Mouse (Mus musculus) CH12.LX (cell line): ENCODE data around the gene Pipox. TPM values are rescaled to one million over a fixed set of nuclear protein-coding genes. Genes with fewer than 3 reads are reported as not detected.

ENCODE experiments used
- DNase-seq: peaks from one replicate; pipeline ENCODE4 v3.0.0-alpha.2; 2013; ENCODE audit errors: extremely low read depth
- H3K27ac ChIP-seq: 2 replicates; pipeline ENCODE4 v1.5.1; 2012; ENCODE audit warnings: low read depth, mild to moderate bottlenecking, control low read depth, moderate library complexity; ENCODE audit not compliant: insufficient read depth
- H3K27me3 ChIP-seq: replicated peaks from 2 replicates; pipeline ENCODE3; 2012; ENCODE audit warnings: inconsistent platforms
- H3K36me3 ChIP-seq, 2 experiments: replicated peaks in 1 of 2; 2 replicates each; pipeline versions ENCODE3 to v1.6.1; 2012; ENCODE audit warnings: inconsistent platforms in 1 of 2, low read length in 1 of 2, mild to moderate bottlenecking in 1 of 2, mixed read lengths in 1 of 2, moderate library complexity in 1 of 2; ENCODE audit not compliant: control insufficient read depth in 1 of 2, insufficient read depth in 1 of 2
- H3K4me1 ChIP-seq, 2 experiments: 2 replicates each; pipeline ENCODE4 v1.6.1; 2012; ENCODE audit warnings: inconsistent platforms in 1 of 2, moderate library complexity in 1 of 2; ENCODE audit not compliant: insufficient read depth in 2 of 2, control insufficient read depth in 1 of 2
- H3K4me2 ChIP-seq: 2 replicates; pipeline ENCODE4 v1.6.1; 2012; ENCODE audit warnings: low read depth, mild to moderate bottlenecking, control low read depth; ENCODE audit not compliant: poor library complexity, insufficient read depth, severe bottlenecking
- H3K4me3 ChIP-seq, 3 experiments: fragments of 150-350 bp in 1 of 3; sonication (generic) in 1 of 3; replicated peaks in 1 of 3; 2 replicates each; pipeline versions ENCODE3 to v1.5.1; 2011 to 2012; ENCODE audit warnings: low read depth in 2 of 3, low read length in 2 of 3, mild to moderate bottlenecking in 2 of 3, moderate library complexity in 2 of 3, control low read depth in 1 of 3, improper control_type of control experiment in 1 of 3, inconsistent platforms in 1 of 3, mixed read lengths in 1 of 3; ENCODE audit not compliant: poor library complexity in 1 of 3
- H3K79me2 ChIP-seq: replicated peaks from 2 replicates; pipeline ENCODE4 v1.6.1; 2012; ENCODE audit warnings: mild to moderate bottlenecking, moderate library complexity; ENCODE audit not compliant: control insufficient read depth, poor library complexity, insufficient read depth, severe bottlenecking; ENCODE audit errors: extremely low read depth
- H3K9ac ChIP-seq: 2 replicates; pipeline ENCODE4 v1.6.1; 2012; ENCODE audit warnings: low read depth, mild to moderate bottlenecking, control low read depth, moderate library complexity; ENCODE audit not compliant: insufficient read depth
- H3K9me3 ChIP-seq: replicated peaks from 2 replicates; pipeline ENCODE3; 2012; ENCODE audit warnings: low read length, inconsistent platforms, mixed read lengths
- CHD1 ChIP-seq: IDR thresholded peaks from 2 replicates; pipeline ENCODE4 v1.6.1; 2012; ENCODE audit warnings: low read depth, low read length, improper control_type of control experiment, inconsistent platforms
- CHD2 ChIP-seq: IDR thresholded peaks from 2 replicates; pipeline ENCODE4 v1.6.1; 2011; ENCODE audit warnings: low read length, improper control_type of control experiment
- ETS1 ChIP-seq: conservative IDR thresholded peaks from 2 replicates; pipeline ENCODE4 v1.6.1; 2012; ENCODE audit warnings: low read depth, mild to moderate bottlenecking, inconsistent platforms, low read length, improper control_type of control experiment, moderate library complexity
- GABPA ChIP-seq: IDR thresholded peaks from 2 replicates; pipeline ENCODE4 v1.6.1; 2012; ENCODE audit warnings: low read depth, low read length, improper control_type of control experiment, inconsistent platforms; ENCODE audit not compliant: insufficient replicate concordance
- HCFC1 ChIP-seq: IDR thresholded peaks from 2 replicates; pipeline ENCODE4 v1.6.1; 2012; ENCODE audit warnings: low read depth, mild to moderate bottlenecking, inconsistent platforms, low read length, improper control_type of control experiment
- IRF4 ChIP-seq: IDR thresholded peaks from 2 replicates; pipeline ENCODE4 v1.6.1; 2014; ENCODE audit warnings: low read depth, mild to moderate bottlenecking, inconsistent platforms, low read length, improper control_type of control experiment
- JUN ChIP-seq: IDR thresholded peaks from 2 replicates; pipeline ENCODE4 v1.6.1; 2011; ENCODE audit warnings: low read depth, mild to moderate bottlenecking, low read length, improper control_type of control experiment, moderate library complexity; ENCODE audit not compliant: insufficient read depth
- MXI1 ChIP-seq: IDR thresholded peaks from 2 replicates; pipeline ENCODE4 v1.6.1; 2011; ENCODE audit warnings: mild to moderate bottlenecking, low read depth, low read length, improper control_type of control experiment
- NRF1 ChIP-seq: IDR thresholded peaks from 2 replicates; pipeline ENCODE4 v1.6.1; 2014; ENCODE audit warnings: low read depth, mild to moderate bottlenecking, inconsistent platforms, low read length, improper control_type of control experiment, moderate library complexity
- RAD21 ChIP-seq: IDR thresholded peaks from 2 replicates; pipeline ENCODE4 v1.6.1; 2011; ENCODE audit warnings: low read depth, mild to moderate bottlenecking, low read length, improper control_type of control experiment, moderate library complexity
- SIN3A ChIP-seq: IDR thresholded peaks from 2 replicates; pipeline ENCODE4 v1.6.1; 2012; ENCODE audit warnings: low read length, improper control_type of control experiment, inconsistent platforms
- SMC3 ChIP-seq: IDR thresholded peaks from 2 replicates; pipeline ENCODE4 v1.6.1; 2011; ENCODE audit warnings: low read depth, low read length, improper control_type of control experiment
- UBTF ChIP-seq: IDR thresholded peaks from 2 replicates; pipeline ENCODE4 v1.6.1; 2012; ENCODE audit warnings: low read depth, mild to moderate bottlenecking, inconsistent platforms, low read length, improper control_type of control experiment, moderate library complexity
- ZC3H11A ChIP-seq: IDR thresholded peaks from 2 replicates; pipeline ENCODE4 v1.6.1; 2012; ENCODE audit warnings: low read depth, mild to moderate bottlenecking, inconsistent platforms, low read length, improper control_type of control experiment
- dilution Hi-C: fragments of 300-500 bp; cut with MboI; formaldehyde crosslinking; loops from 2 replicates; pipeline ENCODE4 v1.14.3; 2020; ENCODE audit warnings: low sequenced_read_pairs; ENCODE audit not compliant: extremely low pct_unique_long_range_greater_than_20kb, extremely low pct_ligation_motif_present
- in situ Hi-C: fragments of 300-500 bp; cut with MboI; formaldehyde crosslinking; loops from 3 replicates; pipeline ENCODE4 v1.14.3; 2019; ENCODE audit warnings: low sequenced_read_pairs, low pct_ligation_motif_present, low pct_unique_long_range_greater_than_20kb, mixed read lengths
- polyA plus RNA-seq: library from polyadenylated mRNA; unstranded; fragments of >175 nt; gene quantifications from 2 replicates; pipeline ENCODE4 v1.2.1, GENCODE M21; 2012; ENCODE audit warnings: low read depth; ENCODE audit not compliant: insufficient read length
- total RNA-seq, 2 experiments: library from RNA; depleted of rRNA; stranded (reverse); fragments of 300-350 nt in 1 of 2; fragments of >200 nt in 1 of 2; gene quantifications; 2 replicates each; pipeline ENCODE4 v1.2.3; 2012 to 2014

The Pipox gene
- total and polyA plus RNA-seq, 3 experiments = 0.13 to 0.36 (median 0.21) TPM

DNA sequence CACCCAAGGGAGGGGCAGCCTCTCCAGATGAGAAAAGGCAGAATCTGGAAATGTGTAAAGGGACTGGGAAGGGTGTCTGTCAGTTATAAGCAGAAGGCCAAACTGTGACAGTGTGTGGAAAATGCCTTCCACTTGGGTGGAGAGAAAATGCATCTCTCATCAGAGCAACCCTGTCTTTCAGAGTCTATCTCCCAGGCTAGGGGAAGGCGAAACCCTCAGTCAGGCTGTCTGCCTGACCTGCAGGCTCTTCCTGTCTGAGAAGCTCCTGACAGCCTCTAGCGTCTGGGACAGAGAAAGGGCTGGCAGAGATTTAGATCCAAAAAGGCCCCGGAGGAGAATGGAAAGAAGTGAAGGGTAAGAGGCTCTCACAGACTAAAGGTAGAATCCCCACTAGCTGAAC, 9.9 kb upstream of the Pipox start:
- no peaks in the 10 kb centered on the region for H3K79me2 ChIP-seq
- H3K27ac ChIP-seq = no peak overlapping the region
- no peaks in the 10 kb centered on the region for H3K36me3 ChIP-seq
- peaks cover 5% of the 10 kb centered on the region for H3K27me3 ChIP-seq
- dilution Hi-C loops = no loop called here
- H3K9me3 ChIP-seq = no peaks in the 10 kb centered on the region
- no peaks in the 10 kb centered on the region for H3K4me1 ChIP-seq
- in situ Hi-C loops = no loop called here
- DNase-seq = no peak
- no peak overlapping the region for H3K4me3 ChIP-seq
- no peak overlapping the region for H3K9ac ChIP-seq
- no peak overlapping the region for H3K4me2 ChIP-seq
- no peak for TF ChIP-seq SIN3A
- TF ChIP-seq GABPA = no peak
- no peak for TF ChIP-seq IRF4
- TF ChIP-seq HCFC1 = no peak
- TF ChIP-seq NRF1 = no peak
- TF ChIP-seq JUN = no peak
- TF ChIP-seq RAD21 = no peak; the same call in 1 of the 2 replicates
- TF ChIP-seq ZC3H11A = no peak
- no peak for TF ChIP-seq CHD2
- TF ChIP-seq ETS1 = no peak

GRCm38 (mm10) chr11:77901775-77902355, 8.0 kb upstream of the Pipox start:
- TF ChIP-seq SMC3 (no peak), MXI1 (no peak), CHD1 (no peak), IRF4 (no peak), RAD21 (no peak), JUN (no peak), UBTF (no peak)
- Histone ChIP-seq H3K27ac (no peak overlapping the region), H3K9me3 (no peaks in the 10 kb centered on the region), H3K27me3 (peaks cover 13% of the 10 kb centered on the region), H3K4me2 (no peak overlapping the region), H3K79me2 (no peaks in the 10 kb centered on the region), H3K9ac (no peak overlapping the region), H3K4me3 (no peak overlapping the region), H3K36me3 (no peaks in the 10 kb centered on the region), H3K4me1 (no peaks in the 10 kb centered on the region)
- dilution Hi-C loops = no loop called here
- DNase-seq = no peak
- in situ Hi-C loops = no loop called here
